Mouse (Mus musculus): ENCODE measurements at regions not wholly inside any gene's neighbourhood (a gene's known extent, or its start where the extent isn't known, plus 50 kb on each side); places are given as distances from the start of the nearest gene placed in this dataset.

GRCm38 (mm10) chr4:31648631-31649368 is 315.1 kb upstream of the Map3k7 start:
- TF ChIP-seq CTCF (IDR thresholded peaks at IDR 0.05; ENCODE audit: low read depth): no peak

DNA sequence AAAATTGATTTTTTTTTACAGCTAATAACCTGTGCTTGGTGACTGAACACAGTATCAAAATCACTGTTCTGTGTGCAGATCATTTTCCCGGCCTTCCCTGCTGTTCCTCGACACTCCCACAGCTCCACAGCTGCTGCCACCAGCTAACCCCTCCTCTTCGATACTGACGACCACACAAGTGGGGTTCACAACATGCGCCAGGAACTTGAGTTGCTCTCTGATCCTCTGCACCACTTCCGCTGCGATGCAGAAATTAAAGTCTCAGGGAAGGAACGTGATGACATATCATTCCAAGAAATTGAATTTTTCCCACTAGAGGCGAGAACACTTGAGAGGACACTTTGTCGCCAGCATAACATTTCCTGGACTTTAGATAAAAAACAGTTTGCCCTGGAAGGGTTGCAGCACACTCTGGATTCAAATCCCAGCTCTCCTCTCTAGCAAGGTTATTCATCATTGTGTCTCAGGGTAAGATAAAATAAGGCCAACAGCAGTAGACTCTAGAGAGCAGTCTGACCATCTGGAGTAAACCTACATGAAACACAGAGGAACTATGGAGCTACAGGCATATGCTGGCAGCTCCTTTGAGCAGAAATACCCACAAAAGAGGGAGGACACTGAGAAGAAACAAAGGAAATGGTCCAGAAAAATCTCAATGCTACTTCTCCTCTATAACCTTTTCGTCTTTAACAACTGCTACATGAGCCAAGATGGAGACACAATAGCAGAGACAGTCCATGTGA is 308.4 kb upstream of the Map3k7 start:
- Histone ChIP-seq H3K4me3 (ENCODE audit: low read depth, low read length) (no peak overlapping the region), H3K4me1 (replicated peaks; ENCODE audit: control insufficient read depth, insufficient read depth, low read length) (no peaks in the 10 kb centered on the region), H3K27ac (ENCODE audit: low read depth, low read length) (no peak overlapping the region), H3K27me3 (replicated peaks; ENCODE audit: control insufficient read depth, insufficient read depth, low read length) (no peaks in the 10 kb centered on the region), H3K4me2 (replicated peaks; ENCODE audit: low read depth) (no peak overlapping the region), H3K36me3 (ENCODE audit: control insufficient read depth, insufficient read depth) (no peaks in the 10 kb centered on the region), H3K9ac (ENCODE audit: low read depth, low read length) (no peak overlapping the region), H3K9me3 (ENCODE audit: control insufficient read depth) (no peaks in the 10 kb centered on the region)
- no peak for TF ChIP-seq CTCF (IDR thresholded peaks at IDR 0.05; ENCODE audit: low read depth)
- WGBS: 67% methylated on average over 11 of the region's 11 CpGs
- ATAC-seq: no peak

More at GRCm38 (mm10) chr4:31648631-31649368, 315.1 kb upstream of the Map3k7 start:
- H3K36me3 ChIP-seq (ENCODE audit: control insufficient read depth, insufficient read depth): no peaks in the 10 kb centered on the region
- no peaks in the 10 kb centered on the region for H3K4me1 ChIP-seq (replicated peaks; ENCODE audit: control insufficient read depth, insufficient read depth, low read length)
- H3K4me2 ChIP-seq (replicated peaks; ENCODE audit: low read depth): no peak overlapping the region
- no peaks in the 10 kb centered on the region for H3K9me3 ChIP-seq (ENCODE audit: control insufficient read depth)
- H3K9ac ChIP-seq (ENCODE audit: low read depth, low read length): no peak overlapping the region
- H3K27ac ChIP-seq (ENCODE audit: low read depth, low read length): no peak overlapping the region
- H3K27me3 ChIP-seq (replicated peaks; ENCODE audit: control insufficient read depth, insufficient read depth, low read length): no peaks in the 10 kb centered on the region
- no peak overlapping the region for H3K4me3 ChIP-seq (ENCODE audit: low read depth, low read length)
- WGBS: 84% methylated on average over 8 of the region's 8 CpGs
- no peak for ATAC-seq

- 92% methylated on average over 8 of the region's 8 CpGs for WGBS
These were observed 307.8 kb upstream of the Map3k7 start for GRCm38 (mm10) chr4:31656111-31656510.

DNA sequence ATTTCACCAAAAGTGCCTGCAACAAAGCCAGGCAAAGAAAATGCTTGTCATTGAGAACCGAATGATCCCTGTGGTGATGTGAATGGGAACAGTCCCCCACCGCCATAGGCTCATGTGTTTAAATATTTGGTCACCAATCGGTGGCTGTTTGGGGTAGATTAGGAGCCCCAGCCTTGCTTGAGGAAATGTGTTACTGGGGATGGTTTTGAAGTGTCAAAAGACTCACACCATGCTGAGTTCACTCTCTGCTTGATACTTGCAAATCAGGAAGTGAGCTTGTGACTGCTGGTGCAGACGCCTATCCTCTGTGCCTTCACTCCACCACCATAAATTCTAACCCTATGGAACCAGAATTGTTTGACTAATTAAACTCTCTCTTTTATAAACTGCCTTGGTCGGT is 305.1 kb upstream of the Map3k7 start:
- H3K4me3 ChIP-seq (ENCODE audit: low read depth, low read length): no peak overlapping the region
- no peak for ATAC-seq
- 48% methylated on average over 5 of the region's 5 CpGs for WGBS

More at GRCm38 (mm10) chr4:31656111-31656510, 307.8 kb upstream of the Map3k7 start:
- Histone ChIP-seq H3K27ac (ENCODE audit: low read depth, low read length) (no peak overlapping the region), H3K9me3 (ENCODE audit: control insufficient read depth) (no peaks in the 10 kb centered on the region), H3K36me3 (ENCODE audit: control insufficient read depth, insufficient read depth) (no peaks in the 10 kb centered on the region), H3K27me3 (replicated peaks; ENCODE audit: control insufficient read depth, insufficient read depth, low read length) (no peaks in the 10 kb centered on the region), H3K4me3 (ENCODE audit: low read depth, low read length) (no peak overlapping the region), H3K4me1 (replicated peaks; ENCODE audit: control insufficient read depth, insufficient read depth, low read length) (no peaks in the 10 kb centered on the region), H3K9ac (ENCODE audit: low read depth, low read length) (no peak overlapping the region), H3K4me2 (replicated peaks; ENCODE audit: low read depth) (no peak overlapping the region)
- no peak for TF ChIP-seq CTCF (IDR thresholded peaks at IDR 0.05; ENCODE audit: low read depth)
- ATAC-seq: no peak

DNA sequence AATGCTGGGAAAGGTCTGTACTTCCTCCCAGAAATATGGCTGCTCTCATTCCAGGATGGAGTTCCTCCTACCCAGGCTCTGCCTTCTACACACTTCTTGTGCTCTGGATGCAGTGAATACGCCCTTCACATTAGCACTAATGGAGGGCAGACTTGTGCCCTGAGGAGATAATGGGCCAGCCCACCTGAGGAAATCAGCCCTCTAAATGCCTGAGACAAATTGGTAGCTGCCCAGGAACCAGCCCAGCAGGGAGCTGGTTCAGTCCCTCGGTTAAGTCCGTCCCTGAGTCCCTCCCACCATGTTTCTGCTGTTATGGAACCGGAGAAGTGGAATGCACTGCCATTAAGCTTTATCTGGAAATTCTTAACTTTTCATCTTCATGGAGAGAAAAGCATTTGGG is 303.0 kb upstream of the Map3k7 start:
- H3K4me2 ChIP-seq (replicated peaks; ENCODE audit: low read depth): no peak overlapping the region
- no peaks in the 10 kb centered on the region for H3K9me3 ChIP-seq (ENCODE audit: control insufficient read depth)
- no peaks in the 10 kb centered on the region for H3K27me3 ChIP-seq (replicated peaks; ENCODE audit: control insufficient read depth, insufficient read depth, low read length)
- no peak overlapping the region for H3K9ac ChIP-seq (ENCODE audit: low read depth, low read length)
- no peak overlapping the region for H3K27ac ChIP-seq (ENCODE audit: low read depth, low read length)
- WGBS: 68% methylated on average over 4 of the region's 4 CpGs
- no peak for ATAC-seq
- no peaks in the 10 kb centered on the region for H3K4me1 ChIP-seq (replicated peaks; ENCODE audit: control insufficient read depth, insufficient read depth, low read length)
- H3K4me3 ChIP-seq (ENCODE audit: low read depth, low read length): no peak overlapping the region
- no peak for TF ChIP-seq CTCF (IDR thresholded peaks at IDR 0.05; ENCODE audit: low read depth)
- no peaks in the 10 kb centered on the region for H3K36me3 ChIP-seq (ENCODE audit: control insufficient read depth, insufficient read depth)

More for the DNA sequence above, 305.1 kb upstream of the Map3k7 start:
- H3K36me3 ChIP-seq (ENCODE audit: control insufficient read depth, insufficient read depth): no peaks in the 10 kb centered on the region
- H3K27me3 ChIP-seq (replicated peaks; ENCODE audit: control insufficient read depth, insufficient read depth, low read length): no peaks in the 10 kb centered on the region
- H3K9ac ChIP-seq (ENCODE audit: low read depth, low read length): no peak overlapping the region
- no peak for TF ChIP-seq CTCF (IDR thresholded peaks at IDR 0.05; ENCODE audit: low read depth)
- no peak overlapping the region for H3K27ac ChIP-seq (ENCODE audit: low read depth, low read length)
- H3K4me2 ChIP-seq (replicated peaks; ENCODE audit: low read depth): no peak overlapping the region
- no peaks in the 10 kb centered on the region for H3K9me3 ChIP-seq (ENCODE audit: control insufficient read depth)
- H3K4me1 ChIP-seq (replicated peaks; ENCODE audit: control insufficient read depth, insufficient read depth, low read length): no peaks in the 10 kb centered on the region

DNA sequence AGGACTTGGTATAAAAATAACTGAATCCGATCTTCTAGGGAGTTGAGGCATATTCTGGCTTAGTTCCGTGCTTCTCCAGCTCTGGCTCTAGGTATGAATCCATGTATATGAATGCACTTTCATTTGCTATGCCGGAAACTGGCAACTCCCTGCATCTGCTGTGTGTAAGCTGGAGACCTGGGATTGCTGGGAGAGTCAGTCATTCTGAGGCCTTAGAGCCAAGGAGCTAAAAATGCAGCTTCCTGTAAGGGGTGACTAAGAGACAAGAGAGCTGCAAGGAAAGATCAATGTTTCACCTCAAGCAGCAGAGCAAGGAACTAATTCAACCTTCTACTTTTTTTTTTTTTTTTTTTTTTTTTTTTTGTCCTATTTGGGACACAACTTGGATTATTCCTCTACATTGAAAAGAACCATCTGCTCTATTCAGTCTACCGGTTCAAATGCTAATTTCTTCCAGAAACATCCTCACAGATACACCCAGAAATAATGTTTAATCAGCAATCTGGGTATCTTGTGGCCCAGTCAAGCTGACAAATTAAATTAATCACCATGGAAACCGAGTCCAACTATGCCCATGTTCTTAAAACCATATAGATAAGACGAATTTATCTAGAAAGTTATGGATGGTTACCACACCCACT is 292.2 kb upstream of the Map3k7 start:
- ATAC-seq: no peak
- Histone ChIP-seq H3K9ac (ENCODE audit: low read depth, low read length) (no peak overlapping the region), H3K4me3 (ENCODE audit: low read depth, low read length) (no peak overlapping the region), H3K27me3 (replicated peaks; ENCODE audit: control insufficient read depth, insufficient read depth, low read length) (no peaks in the 10 kb centered on the region), H3K9me3 (ENCODE audit: control insufficient read depth) (no peaks in the 10 kb centered on the region), H3K4me1 (replicated peaks; ENCODE audit: control insufficient read depth, insufficient read depth, low read length) (no peaks in the 10 kb centered on the region), H3K4me2 (replicated peaks; ENCODE audit: low read depth) (no peak overlapping the region), H3K36me3 (ENCODE audit: control insufficient read depth, insufficient read depth) (no peaks in the 10 kb centered on the region), H3K27ac (ENCODE audit: low read depth, low read length) (no peak overlapping the region)
- TF ChIP-seq CTCF (IDR thresholded peaks at IDR 0.05; ENCODE audit: low read depth): no peak
- WGBS: 61% methylated on average over 6 of the region's 6 CpGs
